10 mouse cellular contexts compared by ENCODE assay signal in the genomic region with DNA sequence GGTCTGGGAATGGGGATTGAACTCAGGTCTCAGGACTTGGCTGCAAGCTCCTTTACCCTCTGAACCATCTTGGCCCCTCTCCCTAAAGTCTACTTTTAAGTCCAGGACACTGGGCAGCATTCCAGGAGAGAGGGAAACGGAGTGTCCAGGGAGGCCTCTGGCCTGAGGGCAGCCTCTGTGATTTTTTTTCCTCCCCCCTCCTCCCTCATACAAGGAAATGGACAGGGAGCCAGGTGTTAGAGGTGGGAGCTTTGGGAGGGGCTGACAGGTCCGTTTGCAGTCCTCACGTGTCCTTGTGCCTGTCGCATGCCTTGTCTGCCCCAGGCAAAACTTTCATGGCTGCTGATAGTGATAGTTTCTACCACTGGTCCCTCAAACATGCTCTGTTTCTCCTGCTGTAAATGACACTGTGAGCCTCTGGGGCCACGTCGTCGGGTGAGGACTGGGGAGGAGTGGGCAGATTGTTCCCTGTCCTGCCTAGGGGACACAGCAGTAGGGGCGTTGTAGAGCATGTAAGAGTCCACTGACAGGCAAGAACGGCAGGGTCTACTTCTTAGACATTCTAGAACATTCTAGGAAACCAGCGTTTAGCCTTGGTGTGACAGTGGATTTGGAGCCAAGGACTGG. TPM values are rescaled to one million over a fixed set of nuclear protein-coding genes. Genes with fewer than 3 reads are reported as not detected.
DNase-seq lines count a peak whose midpoint lies in the region; ATAC-seq and TF ChIP-seq lines count a peak whose summit lies in the region.
"Had no signal": no experiment of that assay in that cellular context is flagged by ENCODE, and none has a peak within 500 bp of the region (broad histone marks: within the 10 kb centered on the region; RNA-seq: fewer than 3 reads in every experiment).

No protein-coding gene starts in this region.

- intact Hi-C loops in heart, adult 2 months (cut with DNase I) = no loop called here
- intact Hi-C loops in heart, postnatal 25 days (cut with DNase I) = no loop called here

- no peaks in the 10 kb centered on the region for H3K36me3 ChIP-seq in heart, adult 2 months (ENCODE audit: control insufficient read depth, insufficient read depth, low read length)
- H3K36me3 ChIP-seq in intestine, embryonic 16.5 days (ENCODE audit: control insufficient read depth, insufficient read depth, low read length) = peaks cover 21% of the 10 kb centered on the region; the same call in 1 of the 2 replicates
- peaks cover 57% of the 10 kb centered on the region for H3K36me3 ChIP-seq in liver, embryonic 13.5 days

- TF ChIP-seq EP300 in heart, adult 2 months (IDR thresholded peaks at IDR 0.05; ENCODE audit: insufficient read depth, low read depth, low read length) = no peak

- TF ChIP-seq CTCF in heart, adult 2 months (IDR thresholded peaks at IDR 0.05) = no peak

- DNase-seq in heart, adult 2 months = no peak
- no peak for DNase-seq in heart, postnatal 25 days (ENCODE audit: low spot score)
- DNase-seq in NIH3T3 (ENCODE audit: low read depth) = peak; percentile 30
- DNase-seq in liver, embryonic 13.5 days = no peak
- DNase-seq in urinary bladder, postnatal 25 days (ENCODE audit: low spot score) = no peak
- DNase-seq in gastrocnemius, postnatal 4 days (ENCODE audit: low spot score in 2 of 2) = no peak
- no peak for DNase-seq in thymus, postnatal 14 days

- H3K27me3 ChIP-seq in heart, adult 2 months (ENCODE audit: control insufficient read depth, insufficient read depth, low read length) = no peaks in the 10 kb centered on the region
- H3K27me3 ChIP-seq in intestine, embryonic 16.5 days (replicated peaks; ENCODE audit: control insufficient read depth, insufficient read depth, low read length) = no peaks in the 10 kb centered on the region
- no peaks in the 10 kb centered on the region for H3K27me3 ChIP-seq in liver, embryonic 13.5 days

- H3K27ac ChIP-seq in heart, adult 2 months = peak overlapping the region; percentile 43
- H3K27ac ChIP-seq in intestine, embryonic 16.5 days (ENCODE audit: low read length) = peak overlapping the region; percentile 85
- H3K27ac ChIP-seq in liver, embryonic 13.5 days = peak overlapping the region; percentile 75

- no peak overlapping the region for H3K9ac ChIP-seq in heart, adult 2 months (ENCODE audit: low read depth, low read length)
- peak overlapping the region; percentile 46; the same call in 1 of the 2 replicates for H3K9ac ChIP-seq in intestine, embryonic 16.5 days (ENCODE audit: low read depth, low read length)
- H3K9ac ChIP-seq in liver, embryonic 13.5 days = no peak overlapping the region

- peak overlapping the region; percentile 28 for H3K4me2 ChIP-seq in intestine, embryonic 16.5 days (ENCODE audit: low read depth, low read length)
- H3K4me2 ChIP-seq in liver, embryonic 13.5 days = peak overlapping the region; percentile 19; the same call in 1 of the 2 replicates

- no peaks in the 10 kb centered on the region for H3K79me2 ChIP-seq in heart, adult 2 months (replicated peaks; ENCODE audit: control insufficient read depth, insufficient read depth, low read length)

- H3K4me1 ChIP-seq in heart, adult 2 months (ENCODE audit: control insufficient read depth, insufficient read depth, low read length) = peaks cover 31% of the 10 kb centered on the region
- peaks cover 70% of the 10 kb centered on the region for H3K4me1 ChIP-seq in intestine, embryonic 16.5 days (ENCODE audit: control insufficient read depth, insufficient read depth, low read length)
- H3K4me1 ChIP-seq in liver, embryonic 13.5 days (replicated peaks) = peaks cover 99% of the 10 kb centered on the region

- peak overlapping the region; percentile 23; the same call in 1 of the 2 replicates for H3K4me3 ChIP-seq in heart, adult 2 months
- peak overlapping the region; percentile 3; the same call in 1 of the 2 replicates for H3K4me3 ChIP-seq in intestine, embryonic 16.5 days (ENCODE audit: low read length)
- no peak overlapping the region for H3K4me3 ChIP-seq in liver, embryonic 13.5 days (replicated peaks)

- no peak for TF ChIP-seq POLR2A in heart, adult 2 months (IDR thresholded peaks at IDR 0.05; ENCODE audit: insufficient read depth, low read depth, low read length)

- peak; percentile 10; the same call in 1 of the 2 replicates for ATAC-seq in intestine, embryonic 16.5 days
- no peak for ATAC-seq in liver, embryonic 13.5 days (ENCODE audit: low read depth)

- no peaks in the 10 kb centered on the region for H3K9me3 ChIP-seq in intestine, embryonic 16.5 days (ENCODE audit: control insufficient read depth, low read length)
- H3K9me3 ChIP-seq in liver, embryonic 13.5 days (replicated peaks) = no peaks in the 10 kb centered on the region
- H3K9me3 ChIP-seq: hindbrain, embryonic 10.5 days had no signal

- 24% methylated on average over 10 of the region's 10 CpGs for WGBS in heart, adult 2 months
- 47% methylated on average over 10 of the region's 10 CpGs for WGBS in intestine, embryonic 16.5 days
- WGBS in liver, embryonic 13.5 days (ENCODE audit: insufficient replicate concordance) = 61% methylated on average over 10 of the region's 10 CpGs

RNA-seq across cellular contexts. Expression of a gene that starts 9.6 kb away (rescaled TPM):
- total RNA-seq in heart, adult 2 months (2021) = 1 to 10 TPM; 1.3 to 1.5 TPM
- 0.88 and 1.7 TPM in 2 replicates for polyA plus RNA-seq in heart, adult 2 months (2012; rRNA removed)
- 1 to 10 TPM; 1.9 to 2.0 TPM for total RNA-seq in heart, postnatal 25 days (2021)
- polyA plus RNA-seq in intestine, embryonic 16.5 days (2015; fragmentation: Nextera tagmentation; extraction: Ambion mirVana) = 19.4 and 22.1 TPM in 2 replicates
- 5.4 and 5.7 TPM in 2 replicates for polyA plus RNA-seq in liver, embryonic 13.5 days (2015; fragmentation: Nextera tagmentation; extraction: Ambion mirVana)
- 1 to 10 TPM; 4.5 to 4.9 TPM for total RNA-seq in gastrocnemius, postnatal 4 days (2021)

RNA-seq across cellular contexts. Expression of a gene that starts 15.4 kb away (rescaled TPM):
- 10 to 100 TPM; 82.4 to 85.6 TPM for total RNA-seq in heart, adult 2 months (2021)
- 119 and 123 TPM in 2 replicates for polyA plus RNA-seq in heart, adult 2 months (2012; rRNA removed)
- 10 to 100 TPM; 81.1 to 82.9 TPM for total RNA-seq in heart, postnatal 25 days (2021)
- 105 and 116 TPM in 2 replicates for polyA plus RNA-seq in intestine, embryonic 16.5 days (2015; fragmentation: Nextera tagmentation; extraction: Ambion mirVana)
- 63.0 and 63.8 TPM in 2 replicates for polyA plus RNA-seq in liver, embryonic 13.5 days (2015; fragmentation: Nextera tagmentation; extraction: Ambion mirVana)
- 100 to 1,000 TPM in 1 of 2 experiments, 10 to 100 TPM in 1; 97.9 to 102 TPM for total RNA-seq in gastrocnemius, postnatal 4 days (2021)

RNA-seq across cellular contexts. Expression of a gene that starts 19.6 kb away (rescaled TPM):
- under 1 TPM; 0.10 to 0.25 TPM for total RNA-seq in heart, adult 2 months (2021)
- polyA plus RNA-seq in heart, adult 2 months (2012; rRNA removed) = 0.79 and 1.5 TPM in 2 replicates
- under 1 TPM; 0.14 to 0.18 TPM for total RNA-seq in heart, postnatal 25 days (2021)
- polyA plus RNA-seq in intestine, embryonic 16.5 days (2015; fragmentation: Nextera tagmentation; extraction: Ambion mirVana) = 0.68 and 0.69 TPM in 2 replicates
- polyA plus RNA-seq in liver, embryonic 13.5 days (2015; fragmentation: Nextera tagmentation; extraction: Ambion mirVana) = 0.19 and 0.28 TPM in 2 replicates
- total RNA-seq in gastrocnemius, postnatal 4 days (2021) = under 1 TPM; 0.41 to 0.56 TPM

RNA-seq across cellular contexts. Expression of a gene that starts 23.6 kb away (rescaled TPM):
- 10 to 100 TPM; 27.8 to 29.4 TPM for total RNA-seq in heart, adult 2 months (2021)
- 31.7 and 32.2 TPM in 2 replicates for polyA plus RNA-seq in heart, adult 2 months (2012; rRNA removed)
- total RNA-seq in heart, postnatal 25 days (2021) = 10 to 100 TPM; 20.5 to 30.1 TPM
- polyA plus RNA-seq in intestine, embryonic 16.5 days (2015; fragmentation: Nextera tagmentation; extraction: Ambion mirVana) = 86.2 and 96.6 TPM in 2 replicates
- polyA plus RNA-seq in liver, embryonic 13.5 days (2015; fragmentation: Nextera tagmentation; extraction: Ambion mirVana) = 78.2 and 83.0 TPM in 2 replicates
- total RNA-seq in gastrocnemius, postnatal 4 days (2021) = 10 to 100 TPM; 27.7 to 28.3 TPM

RNA-seq across cellular contexts. Expression of a gene that starts 25.7 kb away (rescaled TPM):
- total RNA-seq in heart, adult 2 months (2021) = not detected
- polyA plus RNA-seq in heart, adult 2 months (2012; rRNA removed) = not detected in 2 replicates
- total RNA-seq in heart, postnatal 25 days (2021) = not detected
- polyA plus RNA-seq in intestine, embryonic 16.5 days (2015; fragmentation: Nextera tagmentation; extraction: Ambion mirVana) = 2.1 and 7.8 TPM in 2 replicates
- polyA plus RNA-seq in liver, embryonic 13.5 days (2015; fragmentation: Nextera tagmentation; extraction: Ambion mirVana) = 11.3 TPM in 1 of 2 replicates, not detected in the other
- total RNA-seq in gastrocnemius, postnatal 4 days (2021) = not detected
- total RNA-seq: neutrophil, adult 5-6 weeks had no signal
